Mouse (Mus musculus) small intestine, adult 2 months (tissue): Measurements from ENCODE around the gene Ndufb6.

Source experiments
- CTCF ChIP-seq: fragments of 200-500 bp; IDR thresholded peaks from 2 replicates; pipeline ENCODE4 v1.5.1; 2012; ENCODE audit warnings: low read depth, mild to moderate bottlenecking, control low read depth, inconsistent platforms, low read length, moderate library complexity, mixed read lengths; ENCODE audit not compliant: insufficient replicate concordance, insufficient read length; ENCODE audit errors: extremely low read depth
- POLR2A ChIP-seq: fragments of 200-500 bp; IDR thresholded peaks from 2 replicates; pipeline ENCODE4 v1.6.1; 2012; ENCODE audit warnings: low read depth, mild to moderate bottlenecking, control low read depth, inconsistent platforms, low read length, moderate library complexity

DNA sequence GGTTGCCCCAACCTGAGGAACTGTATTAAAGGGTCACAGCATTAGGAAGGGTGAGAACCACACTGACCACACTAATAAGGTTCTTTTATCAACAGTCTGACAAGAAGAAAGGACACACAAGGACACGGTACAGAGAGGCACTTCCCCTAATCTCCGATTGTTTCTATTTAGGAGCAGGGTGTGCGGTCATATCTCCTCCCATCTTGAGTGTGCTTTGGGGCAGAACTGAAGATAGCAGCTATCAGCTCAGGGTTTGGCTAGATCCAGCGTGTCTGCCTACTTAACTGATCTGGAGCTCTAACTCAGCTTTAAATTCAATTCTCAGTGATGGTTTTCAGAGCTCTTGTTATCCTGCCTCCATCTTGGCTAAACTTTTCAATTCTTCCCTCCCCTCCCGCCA, 19.9 kb upstream of the Ndufb6 start:
- TF ChIP-seq CTCF: no peak
- no peak for TF ChIP-seq POLR2A
